Mouse (Mus musculus): ENCODE measurements around the gene Kcnj12.

DNA sequence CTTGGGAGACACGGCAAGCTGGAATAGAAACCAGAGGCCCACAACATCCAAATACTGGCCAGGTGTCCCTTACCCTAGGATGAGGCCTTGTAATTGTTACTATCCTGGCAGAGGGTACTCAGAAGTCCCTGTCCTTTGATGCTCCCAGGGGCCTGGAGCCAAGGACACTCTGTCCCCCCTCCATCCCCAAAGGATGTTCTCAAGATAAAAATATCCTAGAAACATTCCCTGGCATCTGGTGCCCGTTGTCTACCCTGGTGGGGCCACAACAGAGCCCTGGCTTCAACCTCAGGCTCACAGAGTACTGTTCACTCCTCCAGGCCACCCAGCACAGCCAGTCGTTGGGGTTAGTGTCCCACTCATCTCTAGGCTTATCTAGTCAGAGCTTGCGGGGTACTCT lies 38.3 kb downstream of the Kcnj12 start:
- no peak for TF ChIP-seq GATA1 (IDR thresholded peaks at IDR 0.05; ENCODE audit: low read length)
- no peak for TF ChIP-seq TAL1 (IDR thresholded peaks at IDR 0.05; ENCODE audit: low read length)
